Mouse (Mus musculus) kidney, embryonic 16.5 days (tissue): ENCODE data around the gene Lrrc75a. TPM values are rescaled to one million over a fixed set of nuclear protein-coding genes. Genes with fewer than 3 reads are reported as not detected.

Experiments used
- ATAC-seq: fragments of 200-750 bp; cut with Nextera tagmentation; 2 replicates; pipeline ENCODE4 v1.8.0; 2017; ENCODE audit warnings: moderate TSS enrichment; ENCODE audit not compliant: low FRiP score, low TSS enrichment
- H3K27ac ChIP-seq: fragments of 300-500 bp; sonication (generic); 2 replicates; pipeline ENCODE4 v1.5.1; 2014; ENCODE audit warnings: low read length
- H3K27me3 ChIP-seq: fragments of 300-500 bp; sonication (generic); 2 replicates; pipeline ENCODE4 v1.6.1; 2014; ENCODE audit warnings: low read length, control low read depth, mixed read lengths; ENCODE audit not compliant: insufficient read depth
- H3K36me3 ChIP-seq: fragments of 300-500 bp; sonication (generic); 2 replicates; pipeline ENCODE4 v1.6.1; 2014; ENCODE audit warnings: low read length, control low read depth, mixed read lengths; ENCODE audit not compliant: insufficient read depth
- H3K4me1 ChIP-seq: fragments of 300-500 bp; sonication (generic); 2 replicates; pipeline ENCODE4 v1.6.1; 2014; ENCODE audit warnings: low read length, control low read depth, mixed read lengths; ENCODE audit not compliant: insufficient read depth
- H3K4me2 ChIP-seq: fragments of 300-500 bp; sonication (generic); replicated peaks from 2 replicates; pipeline ENCODE4 v1.6.1; 2014; ENCODE audit warnings: low read depth, low read length
- H3K4me3 ChIP-seq: fragments of 300-500 bp; sonication (generic); 2 replicates; pipeline ENCODE4 v1.5.1; 2014; ENCODE audit warnings: mild to moderate bottlenecking, low read length
- H3K9ac ChIP-seq: fragments of 300-500 bp; sonication (generic); replicated peaks from 2 replicates; pipeline ENCODE4 v1.6.1; 2014; ENCODE audit warnings: low read length
- H3K9me3 ChIP-seq: fragments of 300-500 bp; sonication (generic); 2 replicates; pipeline ENCODE4 v1.6.1; 2016; ENCODE audit warnings: low read length, control low read depth
- WGBS: fragments of 180-500 bp; shearing (Covaris S2); extraction: QIAGEN DNeasy Blood & Tissue Kit; methylation state at CpG from one replicate; pipeline ENCODE4 v1.1.7; 2014; 5-methylcytosine and 5-hydroxymethylcytosine counted together
- polyA plus RNA-seq: library from polyadenylated mRNA; unstranded; fragments of >200 nt; fragmentation: Nextera tagmentation; extraction: Ambion mirVana; gene quantifications from 2 replicates; pipeline ENCODE4 v1.2.1, GENCODE M21; 2015

Lrrc75a gene
- polyA plus RNA-seq, 1 experiment from 2014 or later, result 15.6 TPM

- no peaks in the 10 kb centered on the region for H3K27me3 ChIP-seq
- no peaks in the 10 kb centered on the region for H3K9me3 ChIP-seq
- H3K4me1 ChIP-seq, result peaks cover 21% of the 10 kb centered on the region
- no peak for ATAC-seq
- H3K36me3 ChIP-seq, result peaks cover 13% of the 10 kb centered on the region; the same call in 1 of the 2 replicates
- no peak overlapping the region for H3K27ac ChIP-seq
- no peak overlapping the region for H3K9ac ChIP-seq
- H3K4me2 ChIP-seq, result no peak overlapping the region
- no peak overlapping the region for H3K4me3 ChIP-seq
- WGBS, result 30% methylated on average over 6 of the region's 6 CpGs
These were observed 89.2 kb downstream of the Lrrc75a start for GRCm38 (mm10) chr11:62558961-62559646.

- no peak for ATAC-seq
- peaks cover 22% of the 10 kb centered on the region; the same call in 1 of the 2 replicates for H3K36me3 ChIP-seq
- 60% methylated on average over 2 of the region's 2 CpGs for WGBS
- H3K4me2 ChIP-seq, result no peak overlapping the region
- H3K4me1 ChIP-seq, result peaks cover 31% of the 10 kb centered on the region
- H3K9me3 ChIP-seq, result no peaks in the 10 kb centered on the region
- H3K27me3 ChIP-seq, result no peaks in the 10 kb centered on the region
- no peak overlapping the region for H3K9ac ChIP-seq
- H3K27ac ChIP-seq, result 0 out of 2 replicates have a peak overlapping the region, but pooled peaks have one; percentile 17
- no peak overlapping the region for H3K4me3 ChIP-seq
These were observed 90.2 kb downstream of the Lrrc75a start for GRCm38 (mm10) chr11:62558152-62558551.

GRCm38 (mm10) chr11:62557205-62557604 lies 91.1 kb downstream of the Lrrc75a start:
- ATAC-seq, result no peak
- H3K4me3 ChIP-seq, result no peak overlapping the region

GRCm38 (mm10) chr11:62555896-62556412 lies 92.4 kb downstream of the Lrrc75a start:
- peaks cover 32% of the 10 kb centered on the region for H3K4me1 ChIP-seq
- H3K36me3 ChIP-seq, result peaks cover 24% of the 10 kb centered on the region; the same call in 1 of the 2 replicates
- H3K9ac ChIP-seq, result no peak overlapping the region
- no peak overlapping the region for H3K27ac ChIP-seq
- ATAC-seq, result no peak
- no peaks in the 10 kb centered on the region for H3K9me3 ChIP-seq
- no peak overlapping the region for H3K4me2 ChIP-seq
- no peaks in the 10 kb centered on the region for H3K27me3 ChIP-seq
- no peak overlapping the region for H3K4me3 ChIP-seq

More at GRCm38 (mm10) chr11:62557205-62557604, 91.1 kb downstream of the Lrrc75a start:
- peaks cover 24% of the 10 kb centered on the region; the same call in 1 of the 2 replicates for H3K36me3 ChIP-seq
- peaks cover 32% of the 10 kb centered on the region for H3K4me1 ChIP-seq
- H3K27me3 ChIP-seq, result no peaks in the 10 kb centered on the region
- H3K9ac ChIP-seq, result no peak overlapping the region
- 64% methylated on average over 5 of the region's 5 CpGs for WGBS
- no peaks in the 10 kb centered on the region for H3K9me3 ChIP-seq
- H3K4me2 ChIP-seq, result no peak overlapping the region
- H3K27ac ChIP-seq, result no peak overlapping the region

GRCm38 (mm10) chr11:62554934-62555517 lies 93.3 kb downstream of the Lrrc75a start:
- ATAC-seq, result no peak
- H3K4me1 ChIP-seq, result peaks cover 31% of the 10 kb centered on the region
- 0 out of 2 replicates have a peak overlapping the region, but pooled peaks have one; percentile 42 for H3K9ac ChIP-seq
- no peaks in the 10 kb centered on the region for H3K9me3 ChIP-seq
- no peak overlapping the region for H3K27ac ChIP-seq
- H3K36me3 ChIP-seq, result peaks cover 24% of the 10 kb centered on the region; the same call in 1 of the 2 replicates
- peak overlapping the region; percentile 98 for H3K4me2 ChIP-seq
- no peaks in the 10 kb centered on the region for H3K27me3 ChIP-seq
- H3K4me3 ChIP-seq, result peak overlapping the region; percentile 65

Other genes with a start within 250 kb of the Lrrc75a start
- 10.9 and 13.1 TPM in 2 replicates for gene Pigl, start 190.1 kb downstream of the Lrrc75a start, polyA plus RNA-seq
- gene Ncor1, start 190.0 kb downstream of the Lrrc75a start, polyA plus RNA-seq, result 63.2 and 102 TPM in 2 replicates
- gene Cenpv, start 109.3 kb downstream of the Lrrc75a start, polyA plus RNA-seq, result 7.6 and 17.7 TPM in 2 replicates
- gene Ubb, start 97.4 kb downstream of the Lrrc75a start, polyA plus RNA-seq, result 3,284 and 3,391 TPM in 2 replicates
- 4.6 and 6.6 TPM in 2 replicates for gene Trpv2, start 74.0 kb downstream of the Lrrc75a start, polyA plus RNA-seq
- 66.2 and 68.1 TPM in 2 replicates for gene Mmgt2, start 141 bp upstream of the Lrrc75a start, polyA plus RNA-seq
- gene Zfp287, start 83.4 kb upstream of the Lrrc75a start, polyA plus RNA-seq, result 7.5 and 9.1 TPM in 2 replicates
- gene Gm10428, start 104.6 kb upstream of the Lrrc75a start, polyA plus RNA-seq, result not detected in 2 replicates
- 18.5 and 21.9 TPM in 2 replicates for gene Zfp286, start 140.9 kb upstream of the Lrrc75a start, polyA plus RNA-seq
- gene Trim16, start 171.7 kb upstream of the Lrrc75a start, polyA plus RNA-seq, result 18.1 TPM in 2 replicates
- gene Fbxw10, start 198.5 kb upstream of the Lrrc75a start, polyA plus RNA-seq, result 0.51 and 0.87 TPM in 2 replicates
- gene Tvp23b, start 230.9 kb upstream of the Lrrc75a start, polyA plus RNA-seq, result 79.0 and 83.6 TPM in 2 replicates